Mouse (Mus musculus): ENCODE measurements around the gene Psmb2. TPM values are rescaled to one million over a fixed set of nuclear protein-coding genes. Genes with fewer than 3 reads are reported as not detected.
A peak's percentile ranks its signal among the peaks of the same experiment; 100 is the strongest.

Psmb2 gene
- polyA plus RNA-seq, 1 experiment, result 262 TPM

GRCm38 (mm10) chr4:126750863-126751555, 73.6 kb downstream of the Psmb2 start:
- H3K27ac ChIP-seq (ENCODE audit: control insufficient read depth, insufficient read depth, low read length), result no peak overlapping the region
- no peak for DNase-seq
- WGBS, result 98% methylated on average over 8 of the region's 8 CpGs
- TF ChIP-seq CTCF (IDR thresholded peaks at IDR 0.05; ENCODE audit: borderline replicate concordance, control insufficient read depth, extremely low read depth, insufficient read depth, low read length, poor library complexity) (no peak), POLR2A (IDR thresholded peaks at IDR 0.05; ENCODE audit: control insufficient read depth, extremely low read depth, insufficient read depth, low read length, poor library complexity) (no peak)
- no peaks in the 10 kb centered on the region for H3K27me3 ChIP-seq (ENCODE audit: control insufficient read depth, insufficient read depth, low read length)
- 0 out of 2 replicates have a peak, but pooled peaks cover 3% of the 10 kb centered on the region for H3K36me3 ChIP-seq (ENCODE audit: control insufficient read depth, insufficient read depth, low read length)
- no peak overlapping the region for H3K4me3 ChIP-seq (ENCODE audit: control insufficient read depth, insufficient read depth, low read length)
- peaks cover 10% of the 10 kb centered on the region for H3K4me1 ChIP-seq (replicated peaks; ENCODE audit: control insufficient read depth, insufficient read depth, low read length)

- WGBS, result 91% methylated on average over 10 of the region's 10 CpGs
Observed at GRCm38 (mm10) chr4:126751556-126752023, 74.2 kb downstream of the Psmb2 start.

GRCm38 (mm10) chr4:126752024-126752607, 74.7 kb downstream of the Psmb2 start:
- TF ChIP-seq CTCF (IDR thresholded peaks at IDR 0.05; ENCODE audit: borderline replicate concordance, control insufficient read depth, extremely low read depth, insufficient read depth, low read length, poor library complexity) (no peak), POLR2A (IDR thresholded peaks at IDR 0.05; ENCODE audit: control insufficient read depth, extremely low read depth, insufficient read depth, low read length, poor library complexity) (no peak)
- DNase-seq, result no peak
- Histone ChIP-seq H3K4me3 (ENCODE audit: control insufficient read depth, insufficient read depth, low read length) (peak overlapping the region; percentile 78), H3K36me3 (ENCODE audit: control insufficient read depth, insufficient read depth, low read length) (no peaks in the 10 kb centered on the region), H3K27ac (ENCODE audit: control insufficient read depth, insufficient read depth, low read length) (no peak overlapping the region), H3K4me1 (replicated peaks; ENCODE audit: control insufficient read depth, insufficient read depth, low read length) (peaks cover 10% of the 10 kb centered on the region), H3K27me3 (ENCODE audit: control insufficient read depth, insufficient read depth, low read length) (no peaks in the 10 kb centered on the region)
- WGBS, result 41% methylated on average over 13 of the region's 13 CpGs

More at GRCm38 (mm10) chr4:126751556-126752023, 74.2 kb downstream of the Psmb2 start:
- no peak overlapping the region for H3K4me3 ChIP-seq (ENCODE audit: control insufficient read depth, insufficient read depth, low read length)
- no peak overlapping the region for H3K27ac ChIP-seq (ENCODE audit: control insufficient read depth, insufficient read depth, low read length)
- DNase-seq, result no peak
- H3K27me3 ChIP-seq (ENCODE audit: control insufficient read depth, insufficient read depth, low read length), result no peaks in the 10 kb centered on the region
- H3K36me3 ChIP-seq (ENCODE audit: control insufficient read depth, insufficient read depth, low read length), result 0 out of 2 replicates have a peak, but pooled peaks cover under 1% of the 10 kb centered on the region
- TF ChIP-seq CTCF (IDR thresholded peaks at IDR 0.05; ENCODE audit: borderline replicate concordance, control insufficient read depth, extremely low read depth, insufficient read depth, low read length, poor library complexity) (no peak), POLR2A (IDR thresholded peaks at IDR 0.05; ENCODE audit: control insufficient read depth, extremely low read depth, insufficient read depth, low read length, poor library complexity) (no peak)
- H3K4me1 ChIP-seq (replicated peaks; ENCODE audit: control insufficient read depth, insufficient read depth, low read length), result peaks cover 10% of the 10 kb centered on the region

- H3K4me1 ChIP-seq (replicated peaks; ENCODE audit: control insufficient read depth, insufficient read depth, low read length), result peaks cover 10% of the 10 kb centered on the region
Observed at GRCm38 (mm10) chr4:126752608-126753141, 75.2 kb downstream of the Psmb2 start.

GRCm38 (mm10) chr4:126753268-126754230, 76.1 kb downstream of the Psmb2 start, which contains the start of the genes Ncdn and AU040320:
Gene Ncdn (minus strand): TSS chr4:126753438.
Gene AU040320 (plus strand): TSS chr4:126753544.
- H3K4me1 ChIP-seq (replicated peaks; ENCODE audit: control insufficient read depth, insufficient read depth, low read length), result peaks cover 10% of the 10 kb centered on the region
- TF ChIP-seq POLR2A (IDR thresholded peaks at IDR 0.05; ENCODE audit: control insufficient read depth, extremely low read depth, insufficient read depth, low read length, poor library complexity) (peak; percentile 56), CTCF (IDR thresholded peaks at IDR 0.05; ENCODE audit: borderline replicate concordance, control insufficient read depth, extremely low read depth, insufficient read depth, low read length, poor library complexity) (0 out of 2 replicates have a peak, but pooled peaks have one; percentile 19)
- peak; percentile 95 for DNase-seq

More at GRCm38 (mm10) chr4:126752608-126753141, 75.2 kb downstream of the Psmb2 start:
- no peaks in the 10 kb centered on the region for H3K27me3 ChIP-seq (ENCODE audit: control insufficient read depth, insufficient read depth, low read length)
- H3K4me3 ChIP-seq (ENCODE audit: control insufficient read depth, insufficient read depth, low read length), result peak overlapping the region; percentile 78
- WGBS, result under 1% methylated on average over 23 of the region's 23 CpGs
- peak; percentile 39 for DNase-seq
- no peaks in the 10 kb centered on the region for H3K36me3 ChIP-seq (ENCODE audit: control insufficient read depth, insufficient read depth, low read length)
- TF ChIP-seq POLR2A (IDR thresholded peaks at IDR 0.05; ENCODE audit: control insufficient read depth, extremely low read depth, insufficient read depth, low read length, poor library complexity), result no peak
- no peak for TF ChIP-seq CTCF (IDR thresholded peaks at IDR 0.05; ENCODE audit: borderline replicate concordance, control insufficient read depth, extremely low read depth, insufficient read depth, low read length, poor library complexity)
- H3K27ac ChIP-seq (ENCODE audit: control insufficient read depth, insufficient read depth, low read length), result no peak overlapping the region

More at GRCm38 (mm10) chr4:126753268-126754230, 76.1 kb downstream of the Psmb2 start, which contains the start of the genes Ncdn and AU040320:
- under 1% methylated on average over 71 of the region's 71 CpGs for WGBS
- H3K27me3 ChIP-seq (ENCODE audit: control insufficient read depth, insufficient read depth, low read length), result no peaks in the 10 kb centered on the region
- H3K27ac ChIP-seq (ENCODE audit: control insufficient read depth, insufficient read depth, low read length), result no peak within 1 kb of the TSS
- H3K36me3 ChIP-seq (ENCODE audit: control insufficient read depth, insufficient read depth, low read length), result no peaks in the 10 kb centered on the region
- peak within 1 kb of the TSS; percentile 78 for H3K4me3 ChIP-seq (ENCODE audit: control insufficient read depth, insufficient read depth, low read length)

Measured in thymus, adult 2 months (tissue).